Mouse (Mus musculus): ENCODE data around the gene Rbm47. TPM values are rescaled to one million over a fixed set of nuclear protein-coding genes. Genes with fewer than 3 reads are reported as not detected.

The Rbm47 gene
- 2.0 TPM for polyA plus RNA-seq (2015; fragmentation: Illumina TruSeq; extraction: RNeasy Lipid Tissue Mini Kit (QIAGEN cat#74804); ENCODE audit: low read depth, low replicate concordance)

DNA sequence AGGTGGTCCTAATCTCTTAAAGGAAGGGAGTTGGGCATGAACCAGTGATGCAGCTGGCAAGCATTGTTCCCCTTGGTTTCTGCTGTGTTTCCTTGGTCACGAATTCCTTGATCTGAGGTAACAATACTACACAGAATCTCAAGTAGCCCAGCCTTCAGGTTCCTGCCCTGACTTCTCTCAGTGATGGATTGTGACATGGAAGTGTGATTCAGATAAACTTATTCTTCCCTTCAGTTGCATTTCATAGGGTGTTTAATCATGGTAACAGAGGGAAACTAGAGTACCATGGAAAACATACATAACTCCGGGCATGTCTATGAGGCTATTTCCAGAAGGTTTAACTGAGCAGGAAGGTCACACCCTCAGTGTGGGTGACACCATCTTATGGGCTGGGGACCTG lies at the start of gene Rbm47:
Gene Rbm47, minus strand, starts transcription at position 101 of the 400 bp plus-strand sequence.

DNA sequence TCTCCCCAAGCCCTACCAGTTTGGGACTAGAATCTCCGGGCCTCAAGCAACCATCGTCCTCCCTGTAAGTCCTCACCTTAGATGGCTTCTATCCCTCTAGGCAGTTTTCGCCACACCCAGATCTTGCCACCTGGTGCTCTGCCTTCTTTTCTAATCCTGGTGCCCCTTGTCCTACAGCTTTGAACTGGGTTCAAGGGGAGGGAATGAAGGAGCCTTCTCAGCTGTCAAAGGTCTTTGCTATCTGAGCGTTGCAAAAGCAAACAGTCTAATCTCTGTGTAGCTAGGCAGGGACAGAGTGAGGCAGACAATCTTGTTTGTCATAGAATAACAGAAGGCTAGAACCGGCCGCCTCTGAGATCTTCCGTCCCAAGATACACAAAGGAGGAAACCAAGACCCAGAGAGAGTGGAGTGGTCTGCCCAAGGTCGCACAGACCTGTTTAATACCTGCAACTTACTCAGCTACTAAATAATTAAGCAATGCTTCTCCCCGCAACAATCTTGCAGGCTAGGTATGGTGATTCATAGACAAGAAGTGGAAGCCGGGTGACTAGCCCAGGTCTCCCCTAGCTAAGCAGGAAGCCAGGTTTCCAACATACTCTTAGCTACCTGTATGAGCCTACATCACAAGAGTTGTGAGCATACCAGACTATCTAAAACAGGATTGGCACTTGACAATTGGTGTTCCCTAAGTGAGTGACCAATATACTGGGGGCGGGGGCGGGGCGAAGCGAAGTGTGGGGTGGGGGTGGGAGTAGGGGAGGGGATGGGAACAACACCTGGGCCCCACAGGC lies 168.6 kb downstream of the Rbm47 start, which contains the start of gene 9130230L23Rik:
Gene 9130230L23Rik, minus strand, starts transcription at position 152 of the 792 bp plus-strand sequence.

Other genes with a start within 250 kb of the Rbm47 start
- not detected for gene Chrna9, start 238.2 kb downstream of the Rbm47 start, polyA plus RNA-seq (2015; fragmentation: Illumina TruSeq; extraction: RNeasy Lipid Tissue Mini Kit (QIAGEN cat#74804); ENCODE audit: low read depth, low replicate concordance)
- gene 9130230L23Rik, start 168.8 kb downstream of the Rbm47 start, polyA plus RNA-seq (2015; fragmentation: Illumina TruSeq; extraction: RNeasy Lipid Tissue Mini Kit (QIAGEN cat#74804); ENCODE audit: low read depth, low replicate concordance) = not detected
- 6.4 TPM for gene Nsun7, start 86.8 kb upstream of the Rbm47 start, polyA plus RNA-seq (2015; fragmentation: Illumina TruSeq; extraction: RNeasy Lipid Tissue Mini Kit (QIAGEN cat#74804); ENCODE audit: low read depth, low replicate concordance)